Mouse (Mus musculus) liver, adult 2 months (tissue): ENCODE results near the gene Adk.

Source experiments
- CTCF ChIP-seq: fragments of 200-500 bp; IDR thresholded peaks from 2 replicates; pipeline ENCODE4 v1.5.1; 2011; ENCODE audit warnings: low read depth, low read length, control low read depth
- POLR2A ChIP-seq: fragments of 200-500 bp; IDR thresholded peaks from 2 replicates; pipeline ENCODE4 v1.6.1; 2011; ENCODE audit warnings: low read length, control low read depth; ENCODE audit not compliant: insufficient read depth; ENCODE audit errors: extremely low read depth

DNA sequence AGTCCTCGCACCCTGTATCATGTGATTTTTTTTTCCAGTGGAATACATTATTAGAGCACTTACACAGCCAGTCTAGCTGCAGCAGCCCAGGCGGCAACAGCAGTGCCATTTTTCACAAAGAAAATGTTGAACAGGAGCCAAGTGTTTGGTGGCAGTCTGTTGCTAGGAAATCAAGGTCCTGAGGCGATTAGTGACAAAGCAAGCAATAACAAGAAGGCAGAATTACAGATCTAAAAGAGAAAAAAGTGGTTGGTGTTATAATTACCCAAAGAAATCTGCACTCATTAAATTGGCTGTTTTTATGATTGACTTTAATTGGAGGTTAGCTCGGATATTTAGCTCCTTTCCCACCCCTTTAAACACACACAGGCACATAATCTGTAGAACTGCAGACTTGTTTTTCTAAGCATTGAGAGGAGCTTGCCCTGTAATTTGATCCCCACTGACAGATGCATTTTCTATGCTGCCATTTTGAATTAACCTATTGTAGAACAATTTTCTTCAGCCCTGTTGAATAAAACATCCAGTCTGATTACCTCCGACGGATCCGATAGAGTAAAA lies 200.0 kb downstream of the Adk start:
- TF ChIP-seq POLR2A = no peak
- no peak for TF ChIP-seq CTCF
